Mouse (Mus musculus): Measurements from ENCODE around the gene Nacc1. TPM values are rescaled to one million over a fixed set of nuclear protein-coding genes. Genes with fewer than 3 reads are reported as not detected.
A peak's percentile ranks its signal among the peaks of the same experiment; 100 is the strongest.

The Nacc1 gene
- polyA plus RNA-seq, 1 experiment = 86.7 TPM

DNA sequence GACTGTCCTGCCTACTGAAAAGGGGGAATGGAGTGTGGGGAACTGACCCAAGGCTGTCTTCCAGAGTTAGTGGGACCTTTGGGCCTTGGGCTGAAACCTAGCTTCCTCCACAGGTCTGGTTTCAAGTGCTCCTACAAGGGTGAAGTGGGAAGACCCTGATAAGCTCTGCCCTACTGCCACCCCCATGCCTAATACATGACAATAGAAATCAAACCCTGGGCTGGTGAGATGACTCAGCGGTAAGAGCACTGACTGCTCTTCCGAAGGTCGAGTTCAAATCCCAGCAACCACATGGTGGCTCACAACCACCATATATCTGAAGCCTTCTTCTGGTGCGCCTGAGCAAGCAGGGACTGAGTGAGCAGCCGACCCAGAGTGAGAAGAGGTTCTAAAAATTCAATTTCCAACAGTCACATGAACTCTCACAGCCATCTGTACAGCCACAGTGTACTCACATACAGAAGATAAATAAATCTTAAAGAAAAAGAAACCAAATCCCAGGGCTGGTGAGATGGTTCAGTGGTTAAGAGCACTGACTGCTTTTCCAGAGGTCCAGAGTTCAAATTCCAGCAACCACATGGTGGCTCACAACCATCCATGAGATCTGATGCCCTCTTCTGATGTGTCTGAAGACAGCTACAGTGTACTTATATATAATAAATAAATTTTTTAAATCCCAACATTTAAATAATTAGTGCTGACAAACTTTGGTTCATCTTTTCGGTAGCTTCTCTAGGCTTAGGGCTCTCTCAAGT lies 18.8 kb downstream of the Nacc1 start:
- TF ChIP-seq POLR2A (IDR thresholded peaks at IDR 0.05; ENCODE audit: extremely low read depth, insufficient read depth, low read length) (no peak), CTCF (IDR thresholded peaks at IDR 0.05; ENCODE audit: extremely low read depth, insufficient read depth, low read length) (no peak)
- Histone ChIP-seq H3K27ac (ENCODE audit: insufficient read depth, low read length) (no peak overlapping the region), H3K4me3 (ENCODE audit: insufficient read depth, low read length) (no peak overlapping the region)

DNA sequence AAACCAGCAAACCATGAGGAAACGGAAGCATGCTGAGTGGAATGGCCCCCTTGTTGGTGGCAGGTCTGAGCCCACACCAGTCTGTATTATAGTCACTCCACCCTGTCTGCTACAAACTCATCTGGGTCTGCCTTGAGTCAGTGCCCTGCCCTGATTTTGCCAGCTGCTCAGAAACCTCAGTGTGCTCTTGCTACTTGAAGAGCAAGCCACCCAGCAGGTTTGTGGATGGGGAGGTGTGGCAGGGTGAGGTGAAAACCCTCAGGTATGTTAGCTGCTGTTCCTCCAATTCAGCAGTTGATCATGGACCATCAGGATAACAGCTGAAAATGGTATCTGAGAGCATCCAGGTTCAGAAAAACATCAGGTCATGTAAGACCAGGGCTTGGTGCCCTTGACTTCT lies 19.6 kb downstream of the Nacc1 start:
- Histone ChIP-seq H3K4me1 (ENCODE audit: control insufficient read depth, insufficient read depth, low read length) (0 out of 2 replicates have a peak, but pooled peaks cover 2% of the 10 kb centered on the region), H3K27ac (ENCODE audit: insufficient read depth, low read length) (no peak overlapping the region), H3K4me3 (ENCODE audit: insufficient read depth, low read length) (no peak overlapping the region)
- TF ChIP-seq CTCF (IDR thresholded peaks at IDR 0.05; ENCODE audit: extremely low read depth, insufficient read depth, low read length) (no peak), POLR2A (IDR thresholded peaks at IDR 0.05; ENCODE audit: extremely low read depth, insufficient read depth, low read length) (0 out of 2 replicates have a peak, but pooled peaks have one; percentile 5)

More for the DNA sequence above, 18.8 kb downstream of the Nacc1 start:
- H3K4me1 ChIP-seq (ENCODE audit: control insufficient read depth, insufficient read depth, low read length) = no peaks in the 10 kb centered on the region

DNA sequence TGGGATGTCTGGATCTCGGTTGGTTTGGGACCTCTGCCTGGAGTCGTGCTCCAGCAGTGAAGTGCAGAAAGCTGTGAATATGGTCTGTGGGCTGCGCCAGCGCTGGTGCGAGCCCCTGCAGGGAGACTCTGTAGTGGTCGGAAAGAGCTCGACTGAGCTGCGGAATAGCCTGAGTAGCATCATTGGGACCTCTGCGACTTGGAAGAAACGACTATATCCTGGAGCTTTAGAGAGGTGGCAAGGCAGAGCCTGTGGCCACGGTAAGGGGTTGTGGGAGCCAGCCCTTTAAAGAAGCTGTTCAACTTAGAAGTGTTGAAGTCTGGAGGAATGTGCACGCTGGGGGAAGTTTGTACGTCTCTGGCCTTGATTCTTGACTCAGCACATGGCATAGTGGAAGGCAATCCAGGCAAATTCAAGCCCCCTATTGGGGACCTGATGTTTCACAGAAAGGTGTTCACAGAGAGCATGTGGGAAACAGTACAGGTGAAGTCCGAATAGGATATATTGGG lies 22.2 kb downstream of the Nacc1 start:
- 0 out of 2 replicates have a peak, but pooled peaks cover 2% of the 10 kb centered on the region for H3K4me1 ChIP-seq (ENCODE audit: control insufficient read depth, insufficient read depth, low read length)
- 0 out of 2 replicates have a peak overlapping the region, but pooled peaks have one; percentile 1 for H3K27ac ChIP-seq (ENCODE audit: insufficient read depth, low read length)
- H3K4me3 ChIP-seq (ENCODE audit: insufficient read depth, low read length) = peak overlapping the region; percentile 68
- no peak; the same call in 1 of the 2 replicates for TF ChIP-seq POLR2A (IDR thresholded peaks at IDR 0.05; ENCODE audit: extremely low read depth, insufficient read depth, low read length)
- TF ChIP-seq CTCF (IDR thresholded peaks at IDR 0.05; ENCODE audit: extremely low read depth, insufficient read depth, low read length) = no peak

- Histone ChIP-seq H3K4me1 (ENCODE audit: control insufficient read depth, insufficient read depth, low read length) (0 out of 2 replicates have a peak, but pooled peaks cover 2% of the 10 kb centered on the region), H3K27ac (ENCODE audit: insufficient read depth, low read length) (peak overlapping the region; percentile 18; the same call in 1 of the 2 replicates), H3K4me3 (ENCODE audit: insufficient read depth, low read length) (peak overlapping the region; percentile 68)
- TF ChIP-seq POLR2A (IDR thresholded peaks at IDR 0.05; ENCODE audit: extremely low read depth, insufficient read depth, low read length) (peak; percentile 61), CTCF (IDR thresholded peaks at IDR 0.05; ENCODE audit: extremely low read depth, insufficient read depth, low read length) (no peak; the same call in 1 of the 2 replicates)
These were observed 22.9 kb downstream of the Nacc1 start for GRCm38 (mm10) chr8:84664566-84665384.

GRCm38 (mm10) chr8:84663483-84664327 lies 24.0 kb downstream of the Nacc1 start:
- TF ChIP-seq CTCF (IDR thresholded peaks at IDR 0.05; ENCODE audit: extremely low read depth, insufficient read depth, low read length) = no peak
- TF ChIP-seq POLR2A (IDR thresholded peaks at IDR 0.05; ENCODE audit: extremely low read depth, insufficient read depth, low read length) = peak; percentile 66
- H3K4me1 ChIP-seq (ENCODE audit: control insufficient read depth, insufficient read depth, low read length) = 0 out of 2 replicates have a peak, but pooled peaks cover 2% of the 10 kb centered on the region

GRCm38 (mm10) chr8:84662581-84663065 lies 25.0 kb downstream of the Nacc1 start, which contains the start of gene Ier2:
Gene Ier2, minus strand, starts transcription at chr8:84662852.
- Histone ChIP-seq H3K4me1 (ENCODE audit: control insufficient read depth, insufficient read depth, low read length) (0 out of 2 replicates have a peak, but pooled peaks cover 2% of the 10 kb centered on the region), H3K27ac (ENCODE audit: insufficient read depth, low read length) (peak within 1 kb of the TSS; percentile 57), H3K4me3 (ENCODE audit: insufficient read depth, low read length) (peak within 1 kb of the TSS; percentile 70)
- TF ChIP-seq CTCF (IDR thresholded peaks at IDR 0.05; ENCODE audit: extremely low read depth, insufficient read depth, low read length) = no peak
- peak; percentile 100 for TF ChIP-seq POLR2A (IDR thresholded peaks at IDR 0.05; ENCODE audit: extremely low read depth, insufficient read depth, low read length)

More at GRCm38 (mm10) chr8:84663483-84664327, 24.0 kb downstream of the Nacc1 start:
- H3K27ac ChIP-seq (ENCODE audit: insufficient read depth, low read length) = peak overlapping the region; percentile 33
- H3K4me3 ChIP-seq (ENCODE audit: insufficient read depth, low read length) = peak overlapping the region; percentile 68

DNA sequence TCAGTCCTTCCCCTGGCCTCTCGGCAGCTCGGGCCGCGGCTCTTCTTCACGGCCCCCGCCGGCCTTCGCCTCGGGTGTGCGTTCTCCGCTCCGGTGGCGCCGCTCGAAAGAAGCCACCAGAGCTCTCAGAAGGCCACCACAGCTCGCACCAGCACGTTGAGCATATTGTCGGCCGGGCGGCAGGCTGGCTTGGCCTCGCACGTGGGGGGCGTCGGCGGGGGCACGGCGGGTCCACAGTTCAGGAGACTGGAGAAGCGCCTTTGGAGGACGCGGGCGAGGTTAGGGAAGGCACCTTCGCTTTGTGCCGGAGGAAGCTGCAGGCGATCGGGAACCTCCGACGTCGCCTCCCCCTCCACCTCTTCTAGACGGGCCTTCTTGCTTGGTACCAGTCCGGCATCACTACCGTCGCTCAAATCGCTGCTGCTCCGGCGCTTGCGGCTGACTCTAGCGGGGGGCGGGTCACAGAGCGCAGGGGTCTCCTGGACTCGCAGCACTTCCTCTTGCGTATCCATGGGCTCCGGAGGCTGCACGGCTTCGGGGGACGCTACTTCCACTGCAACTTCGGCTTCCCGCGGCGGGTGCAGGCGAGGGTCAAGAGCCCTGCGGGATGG lies 25.6 kb downstream of the Nacc1 start:
- Histone ChIP-seq H3K4me1 (ENCODE audit: control insufficient read depth, insufficient read depth, low read length) (0 out of 2 replicates have a peak, but pooled peaks cover 2% of the 10 kb centered on the region), H3K27ac (ENCODE audit: insufficient read depth, low read length) (peak overlapping the region; percentile 57)
- TF ChIP-seq CTCF (IDR thresholded peaks at IDR 0.05; ENCODE audit: extremely low read depth, insufficient read depth, low read length) = no peak
- TF ChIP-seq POLR2A (IDR thresholded peaks at IDR 0.05; ENCODE audit: extremely low read depth, insufficient read depth, low read length) = no peak

GRCm38 (mm10) chr8:84661458-84661871 lies 26.2 kb downstream of the Nacc1 start:
- TF ChIP-seq POLR2A (IDR thresholded peaks at IDR 0.05; ENCODE audit: extremely low read depth, insufficient read depth, low read length) (no peak), CTCF (IDR thresholded peaks at IDR 0.05; ENCODE audit: extremely low read depth, insufficient read depth, low read length) (no peak)
- H3K27ac ChIP-seq (ENCODE audit: insufficient read depth, low read length) = peak overlapping the region; percentile 57
- peak overlapping the region; percentile 70 for H3K4me3 ChIP-seq (ENCODE audit: insufficient read depth, low read length)
- 0 out of 2 replicates have a peak, but pooled peaks cover 2% of the 10 kb centered on the region for H3K4me1 ChIP-seq (ENCODE audit: control insufficient read depth, insufficient read depth, low read length)

More for the DNA sequence above, 25.6 kb downstream of the Nacc1 start:
- H3K4me3 ChIP-seq (ENCODE audit: insufficient read depth, low read length) = peak overlapping the region; percentile 70

Measured in cortical plate, adult 2 months (tissue).